Mouse (Mus musculus): ENCODE measurements around the gene Alg5.
"Not testable (repeated sequence)": the region's sequence is repeated elsewhere in the genome, so short reads cannot be mapped to it uniquely, and the experiment has no call there.

Alg5 gene

GRCm38 (mm10) chr3:54737317-54737716 lies 2.0 kb downstream of the Alg5 start:
- no peak for DNase-seq (ENCODE audit: low spot score in 2 of 2)

DNA sequence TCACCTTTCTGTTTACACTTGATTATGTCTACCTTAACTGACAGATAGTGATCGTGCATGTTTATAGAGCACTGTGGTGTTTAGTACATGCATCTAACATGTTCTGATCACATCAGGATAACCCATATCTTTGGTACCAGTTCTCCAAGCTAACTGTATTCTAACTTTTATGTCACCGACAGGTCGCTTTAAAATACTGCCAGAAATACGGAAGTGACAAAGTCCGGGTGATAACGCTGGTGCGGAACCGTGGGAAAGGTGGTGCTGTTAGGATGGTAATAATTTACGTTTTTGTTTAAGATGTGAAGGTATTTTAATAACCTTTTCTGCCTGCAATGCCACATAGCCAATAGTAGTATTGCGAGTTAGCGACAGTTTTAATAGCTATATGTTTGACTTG lies 6.6 kb downstream of the Alg5 start:
- DNase-seq (ENCODE audit: low spot score in 2 of 2) = no peak

DNA sequence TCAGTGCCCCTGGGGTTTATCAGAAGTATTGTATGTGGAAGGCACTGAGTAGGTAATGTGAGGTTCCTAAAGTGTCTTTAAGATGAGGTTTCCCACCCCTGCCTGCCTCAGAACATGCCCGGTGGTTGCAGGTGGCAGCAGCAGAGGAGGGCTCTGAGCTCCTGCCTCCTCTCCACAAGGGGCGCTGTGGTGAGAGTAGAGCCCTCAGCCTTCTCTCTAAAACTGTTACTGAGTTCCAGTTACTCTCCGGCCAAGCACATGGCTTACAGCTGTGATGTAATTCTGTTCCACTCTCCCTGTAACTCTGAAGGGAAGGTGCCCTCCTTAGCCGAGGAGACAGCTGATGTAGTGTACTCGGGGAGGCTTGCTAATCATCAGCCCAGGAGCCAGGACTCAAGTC lies 10.5 kb downstream of the Alg5 start:
- DNase-seq (ENCODE audit: low spot score in 2 of 2) = no peak

GRCm38 (mm10) chr3:54753411-54753810 lies 18.1 kb downstream of the Alg5 start:
- DNase-seq (ENCODE audit: low spot score in 2 of 2) = no peak

DNA sequence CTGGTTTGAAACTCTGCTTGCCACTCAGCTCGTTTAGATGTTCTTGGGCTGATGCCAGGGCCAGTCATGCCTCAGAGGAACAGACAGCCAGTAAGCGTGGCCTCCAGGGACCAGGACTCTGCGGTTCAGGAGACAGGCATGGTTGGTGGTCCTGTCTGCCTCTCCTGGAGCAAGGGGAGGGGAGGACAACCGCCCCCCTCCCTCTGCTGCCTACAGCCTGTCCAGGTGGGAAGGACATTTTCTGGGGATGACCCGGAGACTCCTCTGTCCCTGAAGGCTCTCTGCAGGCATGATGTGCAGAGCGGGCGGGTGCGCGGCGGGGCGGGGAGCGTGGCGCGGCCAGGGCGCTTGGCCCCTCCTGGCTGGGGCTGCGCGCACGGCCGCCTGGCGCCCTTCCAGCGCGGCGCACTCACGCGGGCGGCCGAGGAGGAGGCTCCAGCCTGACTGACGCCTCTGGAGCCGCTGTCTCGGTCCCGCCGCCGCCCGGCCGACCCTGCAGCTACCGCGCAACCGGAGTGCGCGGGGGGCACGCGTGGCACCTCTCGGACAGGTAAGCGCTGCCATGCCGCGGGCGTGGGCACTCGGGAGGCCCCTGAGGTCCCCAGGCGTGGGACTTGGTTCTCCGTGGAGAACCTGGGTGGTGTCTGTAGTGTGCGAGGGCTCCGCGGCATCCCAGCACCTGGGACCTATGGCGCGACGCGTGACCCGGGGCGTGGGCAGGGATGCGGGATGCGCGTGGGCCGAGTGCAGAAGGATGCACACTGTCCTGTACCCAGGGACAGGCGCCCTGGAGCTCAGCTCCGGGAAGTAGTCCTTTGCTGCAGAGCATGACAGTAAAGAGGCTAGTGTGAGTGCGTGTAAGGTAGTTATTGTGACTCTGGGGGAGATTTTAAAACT lies 20.1 kb downstream of the Alg5 start, which contains the start of gene Smad9:
TSS of gene Smad9 (plus strand) at position 438 of the 897 bp plus-strand sequence.
- DNase-seq (ENCODE audit: low spot score in 2 of 2) = peak; percentile 48 to 52

- no peak for DNase-seq (ENCODE audit: low spot score in 2 of 2)
Measured at GRCm38 (mm10) chr3:54756058-54756457, 20.7 kb downstream of the Alg5 start.

DNA sequence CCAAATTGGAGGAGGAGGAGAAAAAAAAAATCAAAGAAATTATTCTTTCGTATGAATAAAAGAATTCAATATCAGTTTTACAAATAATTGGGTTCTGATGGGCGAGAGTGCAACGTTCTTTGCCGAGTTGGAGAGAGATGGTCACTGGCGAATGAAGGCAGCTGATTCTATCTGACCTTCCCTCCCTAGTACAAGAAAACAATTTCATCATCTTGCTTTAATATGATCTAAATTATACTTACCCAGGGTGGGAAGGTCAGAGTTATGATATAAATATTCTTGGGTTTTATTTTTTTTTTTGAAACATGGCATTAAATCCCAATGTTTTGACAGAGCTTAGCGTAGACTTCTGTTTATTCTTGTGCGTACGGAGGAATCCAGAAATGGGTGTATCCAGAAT lies 22.1 kb downstream of the Alg5 start:
- no peak for DNase-seq (ENCODE audit: low spot score in 2 of 2)

- no peak for DNase-seq (ENCODE audit: low spot score in 2 of 2)
Measured at GRCm38 (mm10) chr3:54759211-54759610, 23.9 kb downstream of the Alg5 start.

DNA sequence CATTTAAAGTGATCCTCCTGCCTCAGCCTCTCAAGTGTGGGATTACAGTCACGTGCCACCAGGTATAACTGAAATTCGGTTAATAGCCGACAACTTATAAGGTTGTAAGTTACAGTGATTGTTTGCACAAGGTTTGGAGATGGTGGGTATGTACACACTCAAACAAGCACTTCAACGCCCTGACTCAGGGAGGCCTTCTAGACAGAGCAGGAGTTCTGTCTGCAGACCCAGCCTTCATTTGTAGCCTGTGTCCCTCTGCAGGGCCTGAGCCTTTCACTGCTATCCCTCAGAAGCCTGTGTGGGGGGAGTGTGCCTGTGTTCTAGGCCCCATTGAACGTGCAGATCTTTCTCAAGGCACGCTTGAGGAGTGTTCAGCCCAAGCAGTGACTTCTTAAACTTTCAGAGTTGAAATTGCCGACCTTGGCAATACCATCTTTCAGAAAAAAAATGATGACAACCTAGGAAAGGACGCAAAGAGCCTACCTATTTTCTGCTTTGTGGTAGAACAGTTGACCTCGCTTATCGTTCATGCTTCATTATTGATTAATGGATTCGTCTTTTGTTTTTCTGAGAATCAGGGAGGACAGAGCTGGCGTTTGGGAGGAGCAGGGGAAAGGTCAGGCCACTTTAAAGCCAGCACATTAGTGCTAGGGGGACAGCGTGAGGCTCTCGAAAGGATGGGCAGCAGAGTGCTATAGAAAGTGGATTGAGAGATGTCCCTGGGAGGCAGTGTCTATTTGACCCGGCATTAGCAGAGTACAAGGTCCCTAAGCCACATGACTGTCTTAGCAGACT lies 25.2 kb downstream of the Alg5 start:
- DNase-seq (ENCODE audit: low spot score in 2 of 2) = no peak

DNA sequence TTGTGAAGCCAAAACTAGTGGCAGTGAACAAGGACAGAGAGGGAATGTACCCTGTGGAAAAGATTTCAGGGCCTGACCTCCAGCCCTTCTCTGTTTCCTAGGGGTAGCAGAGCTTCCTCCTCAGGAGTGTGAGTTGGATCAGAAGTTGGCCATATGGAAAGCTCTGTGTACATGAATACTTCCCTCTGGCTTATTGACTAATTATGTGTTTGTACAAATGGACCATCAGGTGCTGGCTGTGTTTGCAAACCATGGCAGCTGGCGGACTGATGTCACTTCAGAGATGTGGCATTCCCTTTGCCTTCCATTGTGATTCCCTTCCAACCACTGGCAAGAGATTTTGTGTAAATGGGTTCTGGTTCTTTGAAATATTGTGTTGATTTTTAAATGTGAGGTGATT lies 25.9 kb downstream of the Alg5 start:
- no peak for DNase-seq (ENCODE audit: low spot score in 2 of 2)

DNA sequence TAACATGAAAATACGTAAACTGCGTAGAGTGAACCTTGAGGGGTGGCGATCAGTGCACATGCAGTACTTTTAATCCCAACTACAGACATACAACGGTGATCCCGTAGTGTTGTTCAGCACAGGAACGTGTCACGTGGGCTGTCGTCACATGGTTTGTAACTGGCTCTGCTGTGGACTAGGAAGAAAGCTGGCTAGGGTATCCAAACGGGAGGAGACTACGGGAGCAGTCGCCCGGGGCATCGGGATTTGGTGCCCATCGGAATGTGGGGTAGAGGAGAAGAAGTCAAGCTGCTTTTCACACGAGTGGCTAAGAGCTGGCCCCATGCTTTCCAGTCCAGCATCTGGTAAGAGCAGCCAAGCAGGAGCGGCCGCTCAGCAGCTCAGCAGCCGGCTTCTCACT lies 29.1 kb downstream of the Alg5 start:
- DNase-seq (ENCODE audit: low spot score in 2 of 2) = no peak

DNA sequence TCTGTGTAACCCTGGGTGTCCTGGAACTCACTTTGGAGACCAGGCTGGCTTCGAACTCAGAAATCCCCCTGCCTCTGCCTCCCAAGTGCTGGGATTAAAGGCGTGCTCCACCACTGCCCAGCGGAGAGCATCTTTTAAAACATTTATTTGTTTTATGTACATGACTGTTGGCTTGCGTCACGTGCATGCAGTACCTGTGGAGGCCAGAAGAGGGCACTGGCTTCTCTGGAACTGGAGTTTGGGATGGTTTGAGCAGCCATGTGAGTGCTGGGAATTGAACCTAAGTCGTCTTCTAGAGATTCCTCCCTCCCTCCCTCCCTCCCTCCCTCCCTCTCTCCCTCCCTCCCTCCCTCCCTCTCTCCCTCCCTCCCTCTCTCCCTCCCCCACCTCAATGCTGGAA lies 30.2 kb downstream of the Alg5 start:
- not testable (repeated sequence) for DNase-seq (ENCODE audit: low spot score in 2 of 2)

- DNase-seq (ENCODE audit: low spot score in 2 of 2) = no peak
Measured at GRCm38 (mm10) chr3:54766034-54766433, 30.7 kb downstream of the Alg5 start.

GRCm38 (mm10) chr3:54766811-54767210 lies 31.5 kb downstream of the Alg5 start:
- DNase-seq (ENCODE audit: low spot score in 2 of 2) = no peak

- no peak for DNase-seq (ENCODE audit: low spot score in 2 of 2)
Measured at GRCm38 (mm10) chr3:54768592-54768991, 33.3 kb downstream of the Alg5 start.

DNA sequence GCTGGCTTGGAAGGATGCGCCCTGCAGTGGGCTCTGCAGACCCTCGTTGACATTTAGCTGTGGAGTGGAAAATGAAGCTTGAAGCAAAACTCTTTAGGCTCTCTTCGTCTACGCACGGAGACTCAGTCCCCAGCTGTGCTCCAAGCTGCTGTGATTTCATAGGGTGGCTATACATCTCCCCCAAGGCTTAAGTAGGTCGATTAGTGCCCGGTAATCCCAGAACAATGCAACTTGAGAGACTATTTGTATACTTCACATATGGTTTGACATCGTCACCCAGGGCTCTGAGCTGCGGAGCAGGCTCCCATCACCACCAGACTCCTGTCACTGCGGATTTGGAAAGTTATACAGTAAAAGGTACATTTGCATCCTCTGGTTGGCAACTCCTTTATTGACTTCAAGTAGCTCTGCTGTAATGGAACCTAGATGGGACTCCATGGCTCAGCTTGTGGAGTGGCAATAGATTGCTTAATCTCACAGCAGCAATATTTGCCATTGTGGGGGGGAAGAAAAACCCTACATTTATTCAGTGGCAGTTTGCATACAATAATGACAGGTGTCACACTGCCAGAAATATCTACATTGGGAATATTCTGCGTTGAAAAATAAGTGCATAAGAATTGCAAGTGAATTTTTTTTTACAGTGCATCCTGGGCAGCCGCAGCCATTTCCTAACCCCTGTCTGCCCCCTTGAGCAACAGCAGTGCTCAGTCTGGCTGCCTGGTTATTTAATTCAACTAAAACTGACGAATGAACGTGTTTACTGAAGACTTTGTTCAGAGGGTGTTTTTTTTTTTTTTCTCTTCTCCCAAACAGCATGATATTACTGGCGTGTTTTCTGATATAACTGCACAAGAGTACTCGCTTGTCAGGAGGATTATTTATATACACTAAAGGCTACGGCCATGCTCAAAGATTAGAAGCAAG lies 34.3 kb downstream of the Alg5 start:
- no peak for DNase-seq (ENCODE audit: low spot score in 2 of 2)

- no peak for DNase-seq (ENCODE audit: low spot score in 2 of 2)
Measured at GRCm38 (mm10) chr3:54773613-54774012, 38.3 kb downstream of the Alg5 start.

- DNase-seq (ENCODE audit: low spot score in 2 of 2) = no peak
Measured at GRCm38 (mm10) chr3:54775989-54776631, 40.8 kb downstream of the Alg5 start.

DNA sequence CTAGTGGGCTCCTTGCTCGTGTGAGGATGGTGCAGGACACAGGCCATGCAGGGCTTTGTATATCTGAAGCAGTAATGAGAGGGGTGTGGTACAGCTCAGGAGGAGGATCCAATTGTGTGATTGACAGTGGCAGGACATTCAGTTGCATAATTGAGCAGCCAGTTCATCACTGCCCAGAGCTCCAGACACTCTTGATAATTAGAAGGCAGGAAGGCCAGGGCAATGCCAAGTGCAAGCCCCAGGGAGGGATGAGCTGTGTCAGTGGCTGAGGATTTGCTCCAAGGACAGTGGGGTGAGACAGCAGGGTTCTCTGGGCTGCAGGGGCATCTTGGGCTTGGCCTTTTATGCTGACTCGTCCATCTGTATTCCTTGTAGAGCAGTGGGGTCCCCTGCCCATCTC lies 55.3 kb downstream of the Alg5 start:
- DNase-seq (ENCODE audit: low spot score in 2 of 2) = no peak

DNA sequence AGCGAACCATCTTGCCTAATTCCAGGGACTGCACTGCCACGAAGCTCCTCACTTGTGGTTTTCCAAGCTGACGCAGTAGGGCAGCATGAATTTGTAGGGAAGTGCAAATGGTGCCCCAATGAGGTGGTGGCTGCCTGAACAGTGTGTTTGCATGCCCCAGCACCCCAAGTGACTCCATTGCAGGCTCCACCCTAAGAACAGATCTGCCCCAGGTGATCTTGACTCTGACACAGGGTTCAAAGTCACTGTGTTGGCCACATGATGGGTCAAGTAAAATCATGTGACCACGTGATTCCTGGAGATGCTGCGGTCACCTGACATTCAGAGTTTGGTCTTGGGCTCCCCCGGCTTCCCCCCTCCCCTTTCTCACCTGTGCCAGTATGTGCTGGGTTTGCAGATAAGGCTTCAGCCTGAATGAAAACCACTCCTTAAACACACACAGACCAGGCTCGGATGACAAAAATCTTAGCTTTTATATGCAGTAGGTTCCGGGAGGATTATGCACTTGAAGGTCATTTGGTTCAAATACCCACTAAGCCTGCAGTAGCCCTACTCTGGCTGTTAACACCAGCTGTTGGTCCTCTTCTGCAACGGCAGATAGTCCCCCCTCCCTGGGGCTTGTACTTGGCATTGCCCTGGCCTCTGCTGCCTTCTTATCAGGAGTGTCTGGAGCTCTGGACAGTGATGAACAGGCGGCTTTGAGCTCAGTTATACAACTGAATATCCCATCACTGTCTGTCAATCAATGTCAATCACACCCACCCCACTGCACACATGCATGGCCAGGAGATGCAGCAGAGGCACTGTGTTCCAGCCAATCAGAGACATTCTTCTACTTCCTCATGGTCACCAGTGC lies 56.7 kb downstream of the Alg5 start:
- no peak for DNase-seq (ENCODE audit: low spot score in 2 of 2)
